Mouse (Mus musculus) heart, embryonic 10.5 days (tissue): ENCODE data around the gene Gm29133. TPM values are rescaled to one million over a fixed set of nuclear protein-coding genes. Genes with fewer than 3 reads are reported as not detected.

Source experiments
- DNase-seq: peaks from one replicate; pipeline ENCODE4 v3.0.0-alpha.2; 2017; ENCODE audit warnings: low spot score
- H3K27ac ChIP-seq: fragments of 300-500 bp; sonication (generic); 2 replicates; pipeline ENCODE4 v1.5.1; 2016; ENCODE audit warnings: mild to moderate bottlenecking
- H3K27me3 ChIP-seq: fragments of 300-500 bp; sonication (generic); 2 replicates; pipeline ENCODE4 v1.6.1; 2016; ENCODE audit warnings: mild to moderate bottlenecking; ENCODE audit not compliant: poor library complexity, insufficient read depth, severe bottlenecking
- H3K36me3 ChIP-seq: fragments of 300-500 bp; sonication (generic); 2 replicates; pipeline ENCODE4 v1.6.1; 2016; ENCODE audit warnings: mild to moderate bottlenecking, moderate library complexity
- H3K4me1 ChIP-seq: fragments of 300-500 bp; sonication (generic); 2 replicates; pipeline ENCODE4 v1.6.1; 2016; ENCODE audit warnings: mild to moderate bottlenecking
- H3K4me3 ChIP-seq: fragments of 300-500 bp; sonication (generic); 2 replicates; pipeline ENCODE4 v1.5.1; 2016; ENCODE audit warnings: mild to moderate bottlenecking, moderate library complexity
- H3K9me3 ChIP-seq: fragments of 300-500 bp; sonication (generic); 2 replicates; pipeline ENCODE4 v1.6.1; 2016; ENCODE audit warnings: mild to moderate bottlenecking, moderate library complexity
- WGBS: fragments of 180-500 bp; shearing (Covaris S2); methylation state at CpG from one replicate; pipeline ENCODE4 v1.1.7; 2016; 5-methylcytosine and 5-hydroxymethylcytosine counted together
- polyA plus RNA-seq: library from polyadenylated mRNA; unstranded; fragments of >200 nt; fragmentation: Nextera tagmentation; extraction: Ambion mirVana; gene quantifications from 2 replicates; pipeline ENCODE4 v1.2.1, GENCODE M21; 2016

The Gm29133 gene
- not detected in 2 replicates for polyA plus RNA-seq

DNA sequence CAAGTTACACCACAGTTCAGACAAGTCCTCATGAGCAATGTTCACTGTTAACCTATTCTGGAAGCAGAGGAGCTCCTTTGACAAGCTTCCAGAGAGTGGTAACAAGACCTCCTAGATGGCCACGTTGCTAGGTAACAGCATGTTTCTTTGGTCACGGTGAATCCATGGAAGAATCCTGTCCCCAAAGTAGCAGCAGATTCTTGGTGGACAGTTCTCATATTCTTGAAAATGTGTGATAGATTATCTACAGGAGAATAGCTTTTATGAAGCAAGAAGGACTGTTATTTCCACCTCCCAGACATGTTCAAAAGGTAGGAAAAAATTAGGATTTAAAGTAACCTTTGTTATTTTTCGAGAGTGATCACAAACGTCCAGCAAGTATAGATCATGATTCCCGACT, at the start of gene Gm29133:
Gene Gm29133, plus strand, starts transcription at position 301 of the 400 bp plus-strand sequence.
- no peaks in the 10 kb centered on the region for H3K36me3 ChIP-seq
- no peaks in the 10 kb centered on the region for H3K4me1 ChIP-seq
- WGBS = 67% methylated on average over 5 of the region's 5 CpGs
- no peak within 1 kb of the TSS for H3K4me3 ChIP-seq
- no peaks in the 10 kb centered on the region for H3K27me3 ChIP-seq
- no peak within 1 kb of the TSS for H3K27ac ChIP-seq
- H3K9me3 ChIP-seq = no peaks in the 10 kb centered on the region
- DNase-seq = no peak

DNA sequence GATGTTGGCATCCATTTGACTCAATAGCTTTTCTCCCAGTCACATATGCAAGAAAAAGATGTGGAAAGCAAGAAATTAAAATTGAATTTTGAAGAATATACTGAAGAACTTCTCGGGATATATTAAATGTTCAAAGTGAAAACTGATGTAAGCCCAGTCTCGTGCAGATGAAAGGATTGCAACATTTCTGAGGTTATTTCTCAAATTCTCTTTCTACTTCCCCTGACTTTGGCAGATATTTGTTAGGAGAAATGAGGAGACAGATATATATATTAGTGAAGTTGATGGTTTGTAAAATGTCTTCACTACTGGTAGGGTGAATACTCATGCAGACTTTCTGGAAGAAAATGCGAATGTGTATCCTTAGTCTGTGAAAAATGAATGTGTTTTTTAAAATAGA, 48.9 kb upstream of the Gm29133 start:
- no peaks in the 10 kb centered on the region for H3K9me3 ChIP-seq
- no peak overlapping the region for H3K27ac ChIP-seq
- WGBS = 87% methylated on average over 3 of the region's 3 CpGs
- H3K36me3 ChIP-seq = no peaks in the 10 kb centered on the region
- no peaks in the 10 kb centered on the region for H3K27me3 ChIP-seq
- no peak for DNase-seq
- peaks cover 5% of the 10 kb centered on the region; the same call in 1 of the 2 replicates for H3K4me1 ChIP-seq
- H3K4me3 ChIP-seq = no peak overlapping the region

DNA sequence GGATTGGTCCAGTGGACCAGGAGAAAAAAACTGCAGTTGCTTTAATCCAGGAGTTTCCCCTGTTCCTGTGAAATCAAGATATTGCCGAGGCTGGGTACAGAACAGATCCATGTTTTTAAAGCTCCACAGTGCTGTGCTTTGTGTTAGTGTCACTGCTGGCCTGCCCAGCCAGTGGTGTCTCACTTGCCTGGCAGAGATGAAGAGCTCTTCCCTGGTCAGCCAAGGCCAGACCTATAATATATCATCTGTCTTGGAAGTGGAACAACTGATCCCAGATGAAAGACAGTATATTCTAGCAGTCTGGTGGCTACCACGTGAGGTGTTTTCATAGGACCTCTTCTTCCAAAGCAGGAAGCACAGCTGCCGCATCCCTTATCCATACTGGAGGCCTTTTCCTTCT, 46.7 kb upstream of the Gm29133 start:
- peaks cover 4% of the 10 kb centered on the region; the same call in 1 of the 2 replicates for H3K4me1 ChIP-seq
- no peak overlapping the region for H3K27ac ChIP-seq
- no peaks in the 10 kb centered on the region for H3K9me3 ChIP-seq
- no peak for DNase-seq
- H3K4me3 ChIP-seq = no peak overlapping the region
- WGBS = 65% methylated on average over 3 of the region's 3 CpGs
- no peaks in the 10 kb centered on the region for H3K36me3 ChIP-seq
- no peaks in the 10 kb centered on the region for H3K27me3 ChIP-seq

DNA sequence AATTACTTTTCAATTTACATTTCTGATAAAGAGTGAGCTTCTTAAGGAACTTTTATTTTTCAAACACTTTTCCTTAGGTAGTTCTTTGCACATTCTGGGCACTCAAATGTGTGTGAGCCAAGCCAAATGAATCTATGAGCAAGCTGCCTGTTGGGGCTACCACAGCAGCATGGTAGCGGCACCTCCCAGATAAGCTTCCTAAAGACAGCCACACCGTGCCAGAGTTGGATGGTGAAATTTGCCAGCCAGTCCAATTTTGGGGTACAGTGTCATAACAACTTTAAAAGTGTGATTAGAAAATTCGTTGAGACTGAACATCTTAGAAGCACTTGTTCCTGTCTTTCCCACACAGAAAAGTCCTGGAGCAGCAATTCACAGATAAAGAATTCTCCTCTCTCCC, 41.5 kb upstream of the Gm29133 start:
- Histone ChIP-seq H3K36me3 (no peaks in the 10 kb centered on the region), H3K27me3 (no peaks in the 10 kb centered on the region), H3K9me3 (no peaks in the 10 kb centered on the region), H3K4me3 (no peak overlapping the region), H3K4me1 (no peaks in the 10 kb centered on the region), H3K27ac (no peak overlapping the region)
- DNase-seq = no peak
- WGBS = 60% methylated on average over 3 of the region's 3 CpGs

DNA sequence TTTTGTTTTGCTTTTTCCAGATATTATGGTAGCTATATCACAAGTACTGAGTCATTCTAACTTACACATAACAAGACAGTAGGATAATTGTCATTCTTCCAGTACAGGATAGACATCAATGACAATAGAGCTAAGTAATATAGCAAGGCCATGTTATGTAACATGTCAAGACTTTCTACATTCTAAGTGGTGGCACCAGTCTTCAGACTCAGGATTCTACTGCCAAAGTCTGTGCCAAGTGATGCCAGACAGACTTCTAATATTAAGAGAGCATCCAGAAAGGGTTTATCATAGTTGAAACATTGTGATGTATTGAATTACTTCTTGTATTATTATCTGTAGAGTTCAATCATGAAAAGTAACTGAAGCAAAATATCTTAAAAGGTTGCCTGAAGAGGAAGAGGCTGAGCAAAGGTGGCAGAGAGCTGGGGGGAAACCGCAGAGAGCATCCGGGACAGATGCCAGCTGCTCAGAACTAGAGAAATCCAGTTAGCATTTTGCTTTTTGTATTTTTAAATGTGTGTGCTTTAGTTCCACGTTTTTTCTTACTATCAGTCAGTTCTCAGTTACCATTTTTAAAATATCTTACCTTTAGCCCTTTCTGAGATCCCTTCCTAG, 34.2 kb upstream of the Gm29133 start:
- no peaks in the 10 kb centered on the region for H3K27me3 ChIP-seq
- no peaks in the 10 kb centered on the region for H3K9me3 ChIP-seq
- no peak for DNase-seq
- H3K4me3 ChIP-seq = no peak overlapping the region
- 72% methylated on average over 3 of the region's 3 CpGs for WGBS
- H3K4me1 ChIP-seq = no peaks in the 10 kb centered on the region
- H3K36me3 ChIP-seq = no peaks in the 10 kb centered on the region
- no peak overlapping the region for H3K27ac ChIP-seq

DNA sequence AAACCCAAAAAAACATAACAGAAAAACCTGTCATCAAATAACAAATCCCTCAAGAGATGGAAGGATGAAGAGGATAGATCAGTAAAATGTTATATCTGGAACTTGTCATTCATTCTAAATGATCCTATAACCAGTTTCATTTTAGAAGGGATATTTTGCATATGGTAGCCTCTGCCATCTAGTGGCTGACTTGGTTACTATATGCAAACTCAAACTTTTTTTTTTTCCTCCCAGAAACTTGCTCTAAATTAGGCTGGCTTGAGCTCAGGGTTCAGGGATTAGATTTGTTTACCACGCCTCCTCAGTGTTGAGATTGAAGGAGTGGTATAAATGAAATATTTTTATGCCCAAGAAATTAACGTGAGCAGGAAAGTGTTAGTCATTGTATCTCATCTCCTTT, 27.3 kb upstream of the Gm29133 start:
- no peaks in the 10 kb centered on the region for H3K4me1 ChIP-seq
- H3K27ac ChIP-seq = no peak overlapping the region
- H3K27me3 ChIP-seq = no peaks in the 10 kb centered on the region
- H3K36me3 ChIP-seq = no peaks in the 10 kb centered on the region
- 26% methylated on average over 2 of the region's 2 CpGs for WGBS
- H3K9me3 ChIP-seq = no peaks in the 10 kb centered on the region
- no peak overlapping the region for H3K4me3 ChIP-seq
- DNase-seq = no peak

DNA sequence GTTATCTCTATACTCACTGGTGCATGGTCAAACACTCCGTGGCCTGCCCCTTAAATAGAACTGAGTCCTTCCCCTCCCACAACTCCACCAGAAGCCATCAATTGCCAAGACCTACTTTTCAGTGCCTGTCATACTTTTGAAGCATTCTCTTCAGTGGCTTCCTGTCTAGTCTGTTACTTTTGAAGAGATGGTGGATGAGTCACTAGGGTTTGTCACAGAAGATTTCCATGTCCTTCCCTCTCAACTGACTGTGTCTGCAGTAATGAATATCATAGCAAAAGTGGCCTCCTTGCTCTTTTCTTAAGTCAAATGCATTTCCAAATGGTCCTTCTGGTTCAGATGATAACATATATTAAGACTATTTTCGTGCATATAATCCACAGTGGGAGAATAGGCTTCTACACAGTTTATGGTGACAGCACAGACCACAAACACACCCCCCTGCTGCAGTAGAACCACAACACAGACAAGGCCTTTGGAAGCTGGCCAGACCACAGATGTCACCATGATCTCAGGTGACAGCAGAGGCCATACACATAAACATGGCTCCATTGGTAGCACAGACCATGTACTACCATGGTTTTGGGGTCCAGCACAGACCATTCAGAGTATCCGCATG, 16.9 kb upstream of the Gm29133 start:
- Histone ChIP-seq H3K27ac (no peak overlapping the region), H3K9me3 (no peaks in the 10 kb centered on the region), H3K27me3 (no peaks in the 10 kb centered on the region), H3K4me3 (no peak overlapping the region), H3K4me1 (no peaks in the 10 kb centered on the region), H3K36me3 (no peaks in the 10 kb centered on the region)
- 75% methylated on average over 3 of the region's 3 CpGs for WGBS
- no peak for DNase-seq

DNA sequence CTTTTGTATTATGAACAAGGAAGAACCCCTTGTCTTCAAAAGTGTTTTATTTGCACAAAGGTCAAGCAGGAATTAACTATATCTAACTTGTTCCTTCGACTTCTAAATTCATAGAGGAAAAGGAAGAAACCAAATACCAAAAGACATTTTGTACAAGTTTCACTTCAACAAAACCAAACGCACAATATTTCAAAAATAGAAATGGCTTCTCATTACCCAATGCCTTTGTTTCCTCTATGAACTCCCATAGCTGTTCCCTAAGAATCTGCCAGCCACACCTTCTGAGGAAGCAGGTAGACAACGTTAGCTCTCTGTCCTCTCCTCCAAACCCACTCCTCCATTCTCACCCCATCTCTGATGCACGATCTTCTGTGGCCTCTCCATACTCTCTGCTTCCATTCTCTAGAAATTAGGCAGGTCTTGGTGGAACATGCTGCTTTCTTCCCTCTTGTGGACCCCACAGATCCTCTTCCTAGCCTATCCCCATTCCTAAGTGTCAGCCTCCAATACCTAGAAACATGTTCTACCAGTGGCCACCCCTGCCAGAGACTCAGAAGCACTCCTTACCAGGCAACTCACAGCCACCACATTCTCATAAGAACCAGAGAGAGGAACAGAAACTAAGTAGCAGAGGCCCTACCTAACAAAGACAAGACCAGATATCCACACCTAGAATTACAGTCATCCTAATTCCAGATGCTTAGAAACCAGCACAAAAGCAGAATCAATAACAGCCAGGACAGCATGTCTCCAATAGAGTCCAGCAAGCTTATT, 4.1 kb upstream of the Gm29133 start:
- Histone ChIP-seq H3K4me1 (no peaks in the 10 kb centered on the region), H3K27me3 (no peaks in the 10 kb centered on the region), H3K9me3 (no peaks in the 10 kb centered on the region), H3K4me3 (no peak overlapping the region), H3K27ac (no peak overlapping the region), H3K36me3 (no peaks in the 10 kb centered on the region)
- DNase-seq = no peak
- 72% methylated on average over 4 of the region's 4 CpGs for WGBS

DNA sequence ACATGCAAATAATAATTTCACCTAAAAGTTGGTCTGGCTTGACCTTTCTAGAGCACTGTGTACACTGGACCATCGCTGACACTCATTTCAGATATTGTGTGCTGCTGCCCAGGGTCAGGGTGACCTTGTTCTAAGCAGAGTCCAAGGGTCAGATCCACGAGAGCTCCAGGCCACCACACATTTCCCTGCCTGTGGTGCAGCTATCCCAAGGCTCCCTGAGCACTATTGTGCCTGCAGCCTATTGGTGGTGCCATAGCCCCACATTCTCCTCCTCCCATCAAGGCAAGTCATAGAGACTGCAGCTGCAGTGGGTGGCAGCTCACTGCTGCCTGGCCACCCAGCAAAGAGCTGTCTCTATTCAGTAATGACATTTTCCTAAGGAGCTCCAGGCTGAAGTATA, 2.7 kb upstream of the Gm29133 start:
- 51% methylated on average over 2 of the region's 2 CpGs for WGBS
- no peak for DNase-seq
- no peaks in the 10 kb centered on the region for H3K27me3 ChIP-seq

DNA sequence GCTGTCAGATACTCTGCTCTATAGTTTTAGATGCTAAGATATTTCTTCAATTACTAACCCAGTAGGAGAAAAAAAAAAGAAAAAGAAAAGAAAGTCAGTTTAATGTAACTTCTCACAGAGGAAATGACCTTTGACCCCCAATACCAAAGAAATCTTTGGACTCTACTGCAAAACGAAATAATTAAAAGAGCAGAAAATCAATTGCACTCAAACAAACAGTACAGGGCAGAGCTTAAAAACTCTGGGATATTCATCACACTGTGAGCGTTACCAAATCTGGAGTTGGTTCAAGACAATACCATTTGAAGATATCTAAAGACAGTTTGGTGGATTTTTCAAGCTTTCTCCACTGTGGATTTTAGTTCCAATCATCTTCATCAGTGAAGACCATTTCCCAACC, 15.4 kb downstream of the Gm29133 start:
- H3K4me1 ChIP-seq = no peaks in the 10 kb centered on the region
- WGBS = 66% methylated on average over 2 of the region's 2 CpGs
- no peak overlapping the region for H3K27ac ChIP-seq
- H3K36me3 ChIP-seq = no peaks in the 10 kb centered on the region
- no peak overlapping the region for H3K4me3 ChIP-seq
- H3K9me3 ChIP-seq = no peaks in the 10 kb centered on the region
- DNase-seq = no peak
- no peaks in the 10 kb centered on the region for H3K27me3 ChIP-seq

More for the DNA sequence above, 2.7 kb upstream of the Gm29133 start:
- H3K36me3 ChIP-seq = no peaks in the 10 kb centered on the region
- H3K4me3 ChIP-seq = no peak overlapping the region
- H3K4me1 ChIP-seq = no peaks in the 10 kb centered on the region
- no peak overlapping the region for H3K27ac ChIP-seq
- no peaks in the 10 kb centered on the region for H3K9me3 ChIP-seq

DNA sequence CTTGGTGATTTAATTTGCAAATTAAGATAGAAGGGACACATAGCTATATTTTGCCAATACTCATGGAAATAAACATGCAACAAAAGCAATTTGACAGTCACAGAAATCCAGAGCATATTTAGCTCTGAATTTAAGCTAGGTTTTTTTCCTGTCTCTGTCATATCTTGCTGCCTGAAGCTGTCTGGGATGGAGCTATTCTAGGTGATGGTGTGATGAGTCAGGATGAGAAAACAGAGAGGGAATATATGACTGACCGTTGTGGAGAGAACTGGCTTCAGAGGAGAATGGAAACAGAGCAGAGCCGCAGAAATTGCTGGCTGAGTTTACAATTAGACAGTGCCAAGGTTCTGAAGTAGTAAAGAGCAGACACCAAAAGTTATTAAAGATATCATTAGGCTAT, 26.3 kb downstream of the Gm29133 start:
- 74% methylated on average over 2 of the region's 2 CpGs for WGBS
- no peaks in the 10 kb centered on the region for H3K27me3 ChIP-seq
- H3K36me3 ChIP-seq = no peaks in the 10 kb centered on the region
- H3K4me3 ChIP-seq = no peak overlapping the region
- no peaks in the 10 kb centered on the region for H3K4me1 ChIP-seq
- no peak overlapping the region for H3K27ac ChIP-seq
- no peaks in the 10 kb centered on the region for H3K9me3 ChIP-seq
- no peak for DNase-seq

DNA sequence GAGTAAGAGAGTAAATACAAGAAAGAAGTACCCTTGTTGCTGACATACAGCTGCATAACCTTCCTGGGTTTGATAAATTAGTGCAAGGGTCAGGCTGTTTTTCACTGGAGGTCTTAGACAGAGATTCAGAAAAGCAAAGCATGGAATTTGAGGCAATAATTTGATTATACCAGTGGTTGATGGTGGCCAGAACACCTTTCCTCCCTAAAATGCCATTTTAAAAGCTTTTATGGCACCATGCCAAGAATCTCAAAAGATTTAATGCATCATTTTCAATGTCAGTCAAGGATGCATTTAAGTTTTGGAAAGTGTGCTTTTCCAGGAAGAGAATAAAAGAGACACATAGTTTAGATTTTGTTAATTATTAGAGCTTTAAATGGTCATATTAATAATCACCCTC, 60.0 kb downstream of the Gm29133 start:
- no peak for DNase-seq
- Histone ChIP-seq H3K9me3 (no peaks in the 10 kb centered on the region), H3K27ac (no peak overlapping the region), H3K4me1 (no peaks in the 10 kb centered on the region), H3K27me3 (no peaks in the 10 kb centered on the region), H3K4me3 (no peak overlapping the region), H3K36me3 (no peaks in the 10 kb centered on the region)

DNA sequence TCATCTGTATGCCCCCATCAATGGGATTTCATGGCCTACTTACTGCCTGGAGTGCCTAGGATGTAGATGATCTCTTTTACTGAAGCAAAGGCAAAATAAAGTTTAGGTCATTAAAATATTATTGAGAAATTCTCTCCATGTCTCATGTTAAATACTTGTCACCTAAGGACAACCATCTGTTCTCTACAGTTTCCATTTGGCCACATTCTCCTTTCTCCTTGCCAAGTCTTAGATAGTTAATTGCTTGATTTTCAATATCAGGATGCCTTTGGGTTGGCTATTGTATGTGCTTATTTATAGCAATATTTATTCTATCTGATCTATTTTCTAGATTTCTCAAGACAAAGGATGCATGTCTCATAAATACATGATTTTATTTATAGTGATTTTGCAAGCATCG, 75.9 kb downstream of the Gm29133 start:
- Histone ChIP-seq H3K4me1 (no peaks in the 10 kb centered on the region), H3K9me3 (no peaks in the 10 kb centered on the region), H3K36me3 (no peaks in the 10 kb centered on the region), H3K27me3 (no peaks in the 10 kb centered on the region), H3K27ac (no peak overlapping the region), H3K4me3 (no peak overlapping the region)
- 88% methylated on average over 1 of the region's 1 CpGs for WGBS
- DNase-seq = no peak
